Mouse (Mus musculus): ENCODE measurements around the gene Retreg1.

The Retreg1 gene

GRCm38 (mm10) chr15:25884416-25884958 is 41.5 kb downstream of the Retreg1 start:
- DNase-seq, result no peak

- peak; percentile 81 for DNase-seq
Observed at GRCm38 (mm10) chr15:25886581-25887011, 43.6 kb downstream of the Retreg1 start.

- DNase-seq, result no peak
Observed at GRCm38 (mm10) chr15:25889927-25890326, 46.9 kb downstream of the Retreg1 start.

GRCm38 (mm10) chr15:25891556-25891955 is 48.6 kb downstream of the Retreg1 start:
- DNase-seq, result peak; percentile 25

- no peak for DNase-seq
Observed at GRCm38 (mm10) chr15:25893327-25893726, 50.3 kb downstream of the Retreg1 start.

- DNase-seq, result no peak
Observed at GRCm38 (mm10) chr15:25896783-25897182, 53.8 kb downstream of the Retreg1 start.

- DNase-seq, result no peak
Observed at GRCm38 (mm10) chr15:25897617-25898016, 54.6 kb downstream of the Retreg1 start.

GRCm38 (mm10) chr15:25899021-25899420 is 56.0 kb downstream of the Retreg1 start:
- no peak for DNase-seq

GRCm38 (mm10) chr15:25900540-25900939 is 57.6 kb downstream of the Retreg1 start:
- DNase-seq, result peak; percentile 88

- no peak for DNase-seq
Observed at GRCm38 (mm10) chr15:25902931-25903615, 60.1 kb downstream of the Retreg1 start.

- DNase-seq, result no peak
Observed at GRCm38 (mm10) chr15:25904435-25905021, 61.5 kb downstream of the Retreg1 start.

GRCm38 (mm10) chr15:25909783-25910494 is 67.0 kb downstream of the Retreg1 start:
- no peak for DNase-seq

GRCm38 (mm10) chr15:25910495-25910865 is 67.5 kb downstream of the Retreg1 start:
- no peak for DNase-seq

- no peak for DNase-seq
Observed at GRCm38 (mm10) chr15:25910924-25911323, 67.9 kb downstream of the Retreg1 start.

- DNase-seq, result no peak
Observed at GRCm38 (mm10) chr15:25912911-25913310, 69.9 kb downstream of the Retreg1 start.

GRCm38 (mm10) chr15:25913659-25914058 is 70.7 kb downstream of the Retreg1 start:
- DNase-seq, result no peak

GRCm38 (mm10) chr15:25914160-25914559 is 71.2 kb downstream of the Retreg1 start:
- no peak for DNase-seq

- DNase-seq, result peak; percentile 65
Observed at GRCm38 (mm10) chr15:25915013-25915412, 72.0 kb downstream of the Retreg1 start.

- no peak for DNase-seq
Observed at GRCm38 (mm10) chr15:25915574-25916205, 72.7 kb downstream of the Retreg1 start.

GRCm38 (mm10) chr15:25916252-25916651 is 73.3 kb downstream of the Retreg1 start:
- no peak for DNase-seq

GRCm38 (mm10) chr15:25918641-25919040 is 75.7 kb downstream of the Retreg1 start:
- no peak for DNase-seq

GRCm38 (mm10) chr15:25919995-25920394 is 77.0 kb downstream of the Retreg1 start:
- no peak for DNase-seq

GRCm38 (mm10) chr15:25920886-25921285 is 77.9 kb downstream of the Retreg1 start:
- DNase-seq, result no peak
